16 mouse cellular contexts compared by ENCODE assay signal in genomic region chr19:38673936-38674335, GRCm38 (mm10).
"Had no signal": no experiment of that assay in that cellular context is flagged by ENCODE, and none has a peak within 500 bp of the region (broad histone marks: within the 10 kb centered on the region; RNA-seq: fewer than 3 reads in every experiment).

No protein-coding gene starts in this region.

- H3K9ac ChIP-seq: liver, embryonic 15.5 days; liver, postnatal 0 days; midbrain, embryonic 13.5 days; midbrain, embryonic 15.5 days; neural tube, embryonic 12.5 days; stomach, embryonic 15.5 days had no signal

- ATAC-seq: liver, postnatal 0 days; midbrain, embryonic 13.5 days; midbrain, embryonic 15.5 days had no signal

- H3K4me1 ChIP-seq: liver, embryonic 15.5 days; megakaryocyte, embryonic 14.5 days; midbrain, embryonic 13.5 days; midbrain, embryonic 15.5 days; neural tube, embryonic 12.5 days; stomach, embryonic 15.5 days had no signal

- H3K27me3 ChIP-seq: liver, embryonic 15.5 days; megakaryocyte, embryonic 14.5 days; midbrain, embryonic 13.5 days; midbrain, embryonic 15.5 days; neural tube, embryonic 12.5 days; stomach, embryonic 15.5 days had no signal

- DNase-seq: liver, postnatal 0 days; lung, adult 2 months; lung, postnatal 10 days; lung, postnatal 36 days; right cerebral cortex, postnatal 14 days; thymus, adult 2 months; thymus, postnatal 25 days; thymus, postnatal 4 days had no signal

- H3K4me3 ChIP-seq: liver, embryonic 15.5 days; megakaryocyte, embryonic 14.5 days; midbrain, embryonic 13.5 days; midbrain, embryonic 15.5 days; neural tube, embryonic 12.5 days; stomach, embryonic 15.5 days had no signal

- H3K36me3 ChIP-seq: liver, embryonic 15.5 days; midbrain, embryonic 13.5 days; midbrain, embryonic 15.5 days; neural tube, embryonic 12.5 days; stomach, embryonic 15.5 days had no signal

- H3K27ac ChIP-seq: liver, embryonic 15.5 days; macrophage; midbrain, embryonic 13.5 days; midbrain, embryonic 15.5 days; neural tube, embryonic 12.5 days had no signal

- H3K4me2 ChIP-seq: liver, embryonic 15.5 days; midbrain, embryonic 11.5 days; midbrain, embryonic 13.5 days; midbrain, embryonic 15.5 days; neural tube, embryonic 12.5 days; stomach, embryonic 15.5 days had no signal

- H3K9me3 ChIP-seq: liver, embryonic 15.5 days; megakaryocyte, embryonic 14.5 days; midbrain, embryonic 13.5 days; midbrain, embryonic 15.5 days; neural tube, embryonic 12.5 days; stomach, embryonic 15.5 days had no signal
